Mouse (Mus musculus) neutrophil, adult 5-6 weeks (primary cell): Measurements from ENCODE around the gene Ano8. TPM values are rescaled to one million over a fixed set of nuclear protein-coding genes. Genes with fewer than 3 reads are reported as not detected.
"Not testable (repeated sequence)": the region's sequence is repeated elsewhere in the genome, so short reads cannot be mapped to it uniquely, and the experiment has no call there.

Experiments used
- ATAC-seq: fragments of 151-379, 151-347 bp; 2 replicates; pipeline ENCODE4 v1.8.0; 2017; ENCODE audit warnings: mild to moderate bottlenecking, moderate TSS enrichment; ENCODE audit not compliant: insufficient number of reproducible peaks, poor library complexity, low FRiP score, severe bottlenecking; ENCODE audit errors: extremely low read depth
- total RNA-seq: library from RNA; stranded (forward); fragments of 200-1000 nt; gene quantifications from 2 replicates; pipeline ENCODE4 v1.2.3, GENCODE M21; 2017

Gene Ano8
- 6.1 and 8.5 TPM in 2 replicates for total RNA-seq

- peak; percentile 44; the same call in 1 of the 2 replicates for ATAC-seq
Measured at GRCm38 (mm10) chr8:71485142-71486135, at the start of gene Ano8. TSS of gene Ano8 (minus strand) at chr8:71485963.

- ATAC-seq: no peak
Measured at GRCm38 (mm10) chr8:71534263-71534810, 48.6 kb upstream of the Ano8 start.

- not testable (repeated sequence) for ATAC-seq
Measured at GRCm38 (mm10) chr8:71530735-71531467, 45.1 kb upstream of the Ano8 start.

GRCm38 (mm10) chr8:71528362-71529073, 42.8 kb upstream of the Ano8 start:
- peak; percentile 48; the same call in 1 of the 2 replicates for ATAC-seq

- no peak for ATAC-seq
Measured at GRCm38 (mm10) chr8:71527162-71527870, 41.6 kb upstream of the Ano8 start.

GRCm38 (mm10) chr8:71526272-71526671, 40.5 kb upstream of the Ano8 start:
- ATAC-seq: no peak

GRCm38 (mm10) chr8:71525226-71526050, 39.7 kb upstream of the Ano8 start, which contains the start of gene Ccdc194:
TSS of gene Ccdc194 (minus strand) at chr8:71525711.
- no peak for ATAC-seq

- peak; percentile 80 for ATAC-seq
Measured at GRCm38 (mm10) chr8:71521634-71522033, 35.9 kb upstream of the Ano8 start.

- ATAC-seq: not testable (repeated sequence)
Measured at GRCm38 (mm10) chr8:71519037-71519825, 33.5 kb upstream of the Ano8 start.

GRCm38 (mm10) chr8:71516786-71517185, 31.0 kb upstream of the Ano8 start:
- no peak for ATAC-seq

- no peak for ATAC-seq
Measured at GRCm38 (mm10) chr8:71515043-71515442, 29.3 kb upstream of the Ano8 start.

- no peak for ATAC-seq
Measured at GRCm38 (mm10) chr8:71513018-71513754, 27.4 kb upstream of the Ano8 start.

- no peak for ATAC-seq
Measured at GRCm38 (mm10) chr8:71511644-71512043, 25.9 kb upstream of the Ano8 start, which contains the start of gene Plvap. TSS of gene Plvap (minus strand) at chr8:71511752.

- ATAC-seq: no peak
Measured at GRCm38 (mm10) chr8:71509316-71509715, 23.6 kb upstream of the Ano8 start.

- no peak for ATAC-seq
Measured at GRCm38 (mm10) chr8:71507589-71508104, 21.9 kb upstream of the Ano8 start.

GRCm38 (mm10) chr8:71505979-71506378, 20.2 kb upstream of the Ano8 start:
- no peak for ATAC-seq
